Mouse (Mus musculus) frontal cortex, adult (tissue): ENCODE data around the gene Cul9.

Experiments used
- ATAC-seq: cut with Nextera tagmentation; 2 replicates; pipeline ENCODE4 v1.9.2; 2017; ENCODE audit warnings: mild to moderate bottlenecking, moderate library complexity, mixed read lengths; ENCODE audit not compliant: low TSS enrichment

The Cul9 gene

GRCm38 (mm10) chr17:46453302-46453948 lies 92.8 kb downstream of the Cul9 start:
- ATAC-seq = no peak

GRCm38 (mm10) chr17:46452683-46453082 lies 93.5 kb downstream of the Cul9 start:
- no peak for ATAC-seq
